Mouse (Mus musculus): ENCODE results near the gene 1700030K09Rik.

The 1700030K09Rik gene

DNA sequence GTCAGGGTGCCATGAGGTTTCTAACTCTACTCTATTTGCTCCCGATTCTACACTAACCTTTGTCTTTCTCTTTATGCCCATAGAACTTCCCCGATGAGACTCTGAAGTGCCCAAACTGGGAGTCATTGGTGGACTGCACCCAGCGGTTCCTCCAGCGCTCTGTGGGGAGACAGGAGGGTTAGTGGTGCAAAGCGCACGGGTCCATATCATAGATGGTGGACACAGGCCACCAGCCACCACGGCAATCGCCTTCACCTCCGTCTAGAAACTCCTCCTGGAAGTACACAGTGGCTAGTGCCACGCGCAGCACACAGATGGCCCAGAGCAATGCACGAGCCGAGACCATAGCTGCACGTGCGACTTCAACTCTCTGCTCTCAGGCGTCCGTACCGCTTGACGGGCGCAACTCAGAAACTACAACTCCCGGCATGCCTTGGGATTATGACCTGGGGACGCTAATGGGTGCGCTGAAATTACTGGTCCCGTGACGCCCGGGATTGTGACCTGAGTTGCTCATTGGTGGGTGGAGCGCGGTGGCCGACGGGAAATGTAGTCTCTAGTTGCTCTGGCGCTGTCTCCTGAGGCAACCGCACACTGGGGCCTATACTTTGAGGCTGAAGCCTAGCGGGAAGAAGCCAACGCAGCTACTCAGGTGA lies at the start of gene 1700030K09Rik, which contains the start of gene Calr3:
Gene 1700030K09Rik (plus strand): TSS at position 543 of the 656 bp plus-strand sequence.
Gene Calr3 (minus strand): TSS at position 533 of the 656 bp plus-strand sequence.
- in situ Hi-C loops (cut with MboI), result no loop called here

DNA sequence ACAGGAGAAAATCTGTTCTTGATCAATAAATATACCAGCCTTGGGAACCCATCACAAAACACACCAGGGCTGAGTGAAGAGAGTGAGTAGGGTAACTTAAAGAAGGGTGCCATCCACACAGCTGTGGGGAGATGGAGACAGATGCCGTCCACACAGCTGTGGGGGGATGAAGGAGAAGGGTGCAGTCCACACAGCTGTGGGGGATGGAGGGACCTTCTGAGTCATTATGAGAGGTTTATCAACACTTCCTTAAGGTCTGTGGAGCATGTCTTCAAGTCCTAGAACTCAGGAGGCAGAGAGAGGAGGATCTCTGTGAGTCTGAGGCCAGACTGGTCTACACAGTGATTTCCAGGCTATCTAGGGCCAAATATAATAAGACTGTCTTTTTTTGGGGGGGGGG lies 42.3 kb upstream of the 1700030K09Rik start:
- in situ Hi-C loops (cut with MboI), result no loop called here

- in situ Hi-C loops (cut with MboI), result no loop called here
Observed at GRCm38 (mm10) chr8:72402981-72403380, 40.7 kb upstream of the 1700030K09Rik start.

DNA sequence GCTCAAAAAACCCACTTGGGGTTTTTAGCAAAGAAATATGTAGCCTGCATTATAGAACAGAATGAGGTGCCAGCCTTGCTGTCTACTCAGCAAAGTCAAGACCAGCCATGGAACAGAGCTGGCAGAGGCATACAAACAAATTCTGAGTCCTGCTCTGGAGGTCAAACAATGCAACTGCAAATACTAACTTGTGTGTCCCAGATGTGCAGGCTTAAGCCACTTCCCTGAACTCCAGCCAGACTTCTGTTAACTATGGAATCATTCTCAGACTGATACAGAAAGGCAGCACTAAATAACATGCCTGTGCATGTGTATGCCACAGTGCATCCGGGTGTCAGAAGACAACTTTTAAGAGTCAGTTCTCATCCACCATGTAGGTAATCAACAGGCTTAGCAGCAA lies 35.8 kb upstream of the 1700030K09Rik start:
- in situ Hi-C loops (cut with MboI), result no loop called here

GRCm38 (mm10) chr8:72409443-72409842 lies 34.2 kb upstream of the 1700030K09Rik start:
- in situ Hi-C loops (cut with MboI), result no loop called here

DNA sequence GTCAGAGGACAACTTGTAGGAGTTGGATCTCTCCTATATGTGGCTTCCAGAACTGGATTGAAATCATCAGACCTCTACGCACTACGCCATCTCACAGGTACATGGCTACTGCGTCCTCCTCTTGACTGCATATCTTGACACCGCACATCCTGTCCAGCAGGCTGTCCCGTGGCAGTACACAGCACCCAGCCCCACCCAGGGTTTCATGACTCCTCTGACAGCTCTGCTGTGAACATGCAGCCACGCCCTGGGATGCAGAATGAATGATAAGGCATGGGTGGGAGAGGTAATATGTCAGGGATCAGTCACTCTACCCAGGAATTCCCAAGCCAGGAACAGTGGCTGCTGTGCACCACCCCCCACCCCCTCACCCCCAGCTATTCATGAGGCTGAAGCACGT lies 29.8 kb upstream of the 1700030K09Rik start:
- in situ Hi-C loops (cut with MboI), result no loop called here

GRCm38 (mm10) chr8:72415252-72415651 lies 28.4 kb upstream of the 1700030K09Rik start:
- in situ Hi-C loops (cut with MboI), result no loop called here

DNA sequence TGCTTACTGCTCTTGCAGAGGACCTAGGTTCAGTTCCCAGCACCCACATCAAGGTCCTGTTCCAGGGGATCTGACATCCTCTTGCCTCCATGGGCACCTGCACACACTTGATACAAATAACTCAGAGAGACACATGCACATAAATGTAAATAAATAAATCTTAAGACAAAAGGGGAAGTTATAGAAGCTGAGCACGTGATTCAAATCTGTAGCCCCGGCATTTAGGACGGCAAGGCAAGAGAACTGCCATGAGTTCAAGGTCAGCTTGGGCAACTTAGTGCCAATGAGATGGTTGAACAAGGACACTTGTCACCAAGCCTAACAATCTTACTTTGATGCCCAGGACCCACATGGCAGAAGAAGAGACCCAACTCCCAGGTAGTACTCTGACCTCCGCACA lies 25.6 kb upstream of the 1700030K09Rik start:
- in situ Hi-C loops (cut with MboI), result no loop called here

DNA sequence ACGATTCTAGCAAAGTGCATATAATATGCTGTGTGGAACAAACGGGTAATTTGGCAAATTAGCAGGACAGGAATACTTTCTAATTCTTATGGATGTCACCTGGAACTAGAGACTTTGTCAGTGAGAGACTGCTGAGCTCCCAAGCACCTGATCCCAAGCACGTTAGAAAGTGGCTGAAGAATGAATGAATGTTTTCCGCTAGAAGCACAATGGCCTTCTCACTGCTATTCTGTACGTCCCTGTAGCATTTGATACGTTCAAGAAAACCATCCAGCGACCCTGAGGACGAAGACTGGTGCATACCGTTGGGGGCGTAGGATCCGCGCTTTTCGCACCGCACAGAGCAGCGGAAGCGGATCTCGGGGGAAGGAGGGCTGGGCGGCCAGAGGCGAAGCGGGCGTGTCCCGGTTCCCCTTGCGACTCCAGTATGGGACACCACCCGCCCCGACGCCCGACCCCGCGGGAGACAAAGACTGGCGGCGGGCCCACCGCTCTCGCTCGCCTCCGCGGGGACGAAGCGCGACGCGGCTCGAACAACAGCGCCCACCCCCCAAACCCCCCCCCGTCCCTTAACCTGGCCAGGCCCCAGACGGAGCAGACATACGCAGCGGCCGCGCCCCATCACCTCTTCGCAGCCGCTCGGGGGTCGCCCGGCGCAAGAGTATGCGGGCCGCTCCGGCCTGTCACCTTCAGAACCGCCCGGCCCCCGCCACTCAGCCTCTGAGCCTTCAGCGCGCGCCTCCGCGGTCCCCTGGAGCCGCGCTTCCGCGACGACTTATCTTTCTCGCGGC lies 22.9 kb upstream of the 1700030K09Rik start:
- in situ Hi-C loops (cut with MboI), result no loop called here

DNA sequence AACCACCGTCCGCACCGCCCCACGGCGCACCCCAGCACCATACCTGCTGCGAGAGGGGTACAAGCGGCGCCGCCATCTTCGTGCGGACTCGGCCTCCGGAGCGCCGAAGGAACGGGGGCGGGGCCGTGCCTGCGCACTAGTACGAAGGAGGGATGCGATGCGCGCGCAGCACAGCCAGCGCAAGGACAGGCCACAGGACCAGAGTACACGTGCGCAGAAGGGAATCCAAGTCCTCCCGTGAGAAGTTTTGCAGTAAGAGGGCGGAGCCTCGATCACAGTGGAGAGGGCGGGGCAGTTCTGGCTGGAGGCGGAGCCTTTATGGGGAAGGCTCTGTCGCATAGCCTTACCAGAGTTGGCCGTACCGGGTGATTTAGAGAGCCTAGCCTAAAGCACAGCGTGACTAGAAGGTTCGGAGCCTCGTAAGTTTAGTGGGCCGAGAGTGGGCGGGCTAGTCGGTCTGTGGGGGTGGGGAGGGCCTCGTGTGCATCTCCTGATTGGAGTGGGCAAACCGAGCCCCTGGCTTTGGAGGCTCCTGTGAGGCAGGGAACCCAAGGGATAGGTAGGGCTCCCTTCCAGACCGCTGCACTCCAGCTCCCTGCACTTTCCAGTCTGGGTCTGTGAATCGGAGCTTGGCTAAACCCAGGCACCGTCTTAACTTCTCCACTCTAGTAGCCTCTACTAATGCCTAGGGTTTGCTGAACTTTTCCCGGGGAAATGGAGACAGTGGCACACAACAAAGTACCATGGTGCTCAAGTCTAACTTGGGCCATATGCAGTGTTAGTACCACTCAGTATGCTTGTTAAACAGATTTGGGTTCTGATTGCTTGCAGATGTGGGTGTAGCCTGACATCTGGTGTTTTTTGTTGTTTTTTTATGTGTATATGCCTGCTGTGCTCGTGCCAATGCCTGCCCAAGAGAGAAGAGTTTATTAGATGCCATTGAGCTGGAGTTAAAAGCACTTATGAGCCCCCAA lies 22.0 kb upstream of the 1700030K09Rik start, which contains the start of gene Eps15l1:
Gene Eps15l1 (minus strand): TSS at position 99 of the 974 bp plus-strand sequence.
- in situ Hi-C loops (cut with MboI), result no loop called here

DNA sequence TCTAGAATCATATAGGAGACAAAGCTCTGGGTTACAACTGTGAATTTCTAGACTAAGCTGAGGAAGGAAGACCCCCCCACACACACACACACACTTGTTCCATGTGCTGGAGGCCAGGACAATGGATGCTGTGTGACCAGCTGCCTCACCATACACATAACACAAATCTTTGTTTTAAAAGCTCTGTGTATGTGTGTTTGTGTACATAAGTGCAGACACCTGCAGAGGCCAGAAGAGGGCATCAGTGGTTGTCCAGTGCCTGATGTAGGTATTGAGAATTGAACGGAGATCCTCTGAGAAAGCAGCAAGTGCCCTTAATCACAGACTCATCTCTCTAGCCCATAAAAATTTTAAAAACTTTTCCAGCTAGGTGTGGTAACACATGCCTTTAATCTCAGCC lies 20.8 kb upstream of the 1700030K09Rik start:
- in situ Hi-C loops (cut with MboI), result no loop called here

- in situ Hi-C loops (cut with MboI), result no loop called here
Observed at GRCm38 (mm10) chr8:72429676-72430075, 14.0 kb upstream of the 1700030K09Rik start.

DNA sequence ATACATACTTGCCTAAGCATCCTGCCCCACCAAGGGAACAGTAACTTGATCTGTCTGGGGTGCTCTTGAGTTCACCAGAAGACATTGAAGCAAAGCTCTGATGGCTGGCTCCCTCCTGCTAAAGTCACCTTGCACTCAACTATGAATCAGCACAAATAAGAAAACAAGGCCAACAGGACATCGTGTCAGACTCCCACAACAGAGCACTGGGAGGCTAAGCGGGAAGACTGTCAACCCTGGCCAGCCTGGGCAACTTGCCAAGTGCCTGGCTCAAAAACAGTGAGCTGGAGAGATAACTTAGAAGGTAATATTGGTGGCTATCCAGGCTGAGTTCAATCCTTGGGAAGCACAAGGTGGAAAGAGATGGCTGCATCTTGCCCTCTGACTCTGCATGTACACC lies 8.7 kb upstream of the 1700030K09Rik start:
- in situ Hi-C loops (cut with MboI), result no loop called here

DNA sequence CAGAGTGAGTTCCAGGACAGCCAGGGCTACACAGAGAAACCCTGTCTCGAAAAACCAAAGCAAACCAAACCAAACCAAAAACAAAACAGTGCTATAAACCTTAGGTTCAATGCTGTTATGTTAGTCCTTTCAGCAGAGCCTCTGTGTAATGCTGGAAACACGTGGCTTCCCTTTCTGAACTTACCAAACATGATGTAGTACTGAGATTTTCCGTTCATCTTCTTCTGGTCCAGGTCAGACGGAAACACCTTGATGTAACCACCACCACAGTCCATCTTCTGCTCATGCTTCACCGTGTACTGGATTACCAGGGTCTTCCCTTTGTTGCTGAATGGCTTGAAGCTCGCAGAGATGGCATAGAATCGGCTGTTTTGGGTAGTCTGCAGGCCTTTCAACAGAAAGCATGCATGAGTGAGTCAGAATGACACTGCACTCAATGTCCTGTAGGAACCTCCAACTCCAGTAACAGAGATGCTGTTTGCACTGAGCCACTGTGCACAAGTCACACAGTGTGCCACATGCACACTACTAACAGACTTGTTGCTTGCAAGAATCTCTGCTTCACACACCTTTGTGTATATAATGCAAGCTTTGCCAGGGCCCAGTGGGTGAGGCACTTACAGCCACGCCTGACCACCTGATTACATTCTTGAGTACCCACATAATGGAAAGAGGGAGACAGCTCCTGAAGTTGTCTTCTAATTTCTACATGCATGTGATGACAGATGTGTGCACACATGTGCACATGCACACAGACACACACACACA lies 5.2 kb upstream of the 1700030K09Rik start:
- in situ Hi-C loops (cut with MboI), result no loop called here

GRCm38 (mm10) chr8:72443994-72444350 lies 292 bp downstream of the 1700030K09Rik start:
- in situ Hi-C loops (cut with MboI), result no loop called here

GRCm38 (mm10) chr8:72445071-72445470 lies 1.4 kb downstream of the 1700030K09Rik start:
- in situ Hi-C loops (cut with MboI), result no loop called here

DNA sequence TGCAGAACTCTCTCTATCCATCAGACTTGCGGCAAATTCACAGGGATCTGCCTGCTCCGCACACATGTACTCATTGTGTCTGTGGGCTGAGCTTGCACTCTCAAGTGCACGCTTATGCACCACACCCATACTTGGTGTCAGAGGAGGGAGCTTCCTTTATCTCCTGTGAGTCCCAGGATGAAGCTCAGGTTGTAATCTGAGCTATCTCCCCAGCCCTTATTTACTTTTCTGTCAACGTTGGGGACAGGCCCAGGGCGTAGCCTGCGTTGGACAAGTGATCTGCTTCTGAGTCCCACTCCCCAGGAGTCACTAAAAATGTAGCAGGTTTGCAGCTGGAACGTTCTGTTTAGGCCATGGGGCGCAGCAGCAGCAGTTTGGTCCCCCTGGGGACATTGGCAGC lies 7.8 kb downstream of the 1700030K09Rik start:
- in situ Hi-C loops (cut with MboI), result no loop called here

DNA sequence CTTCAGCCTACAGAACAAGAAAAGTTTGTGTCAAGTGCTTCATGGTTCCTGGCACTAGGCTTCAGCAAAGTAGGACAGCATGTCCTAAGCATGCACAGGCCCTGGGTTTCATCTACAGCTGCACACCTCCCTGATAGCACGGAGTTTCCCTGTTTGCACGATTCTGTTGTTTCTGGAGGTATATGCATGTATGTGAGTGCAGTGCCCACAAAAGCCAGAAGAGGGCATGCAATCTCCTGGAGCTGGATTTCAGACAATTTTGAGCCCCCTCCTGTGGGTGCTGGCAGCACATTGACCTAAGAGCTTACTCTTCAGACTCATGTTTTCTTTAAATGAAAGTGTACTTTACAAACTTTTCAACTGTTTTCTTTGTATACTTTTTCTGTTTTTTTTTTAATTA lies 10.2 kb downstream of the 1700030K09Rik start:
- in situ Hi-C loops (cut with MboI), result no loop called here

- in situ Hi-C loops (cut with MboI), result no loop called here
Observed at GRCm38 (mm10) chr8:72455317-72455716, 11.6 kb downstream of the 1700030K09Rik start.

DNA sequence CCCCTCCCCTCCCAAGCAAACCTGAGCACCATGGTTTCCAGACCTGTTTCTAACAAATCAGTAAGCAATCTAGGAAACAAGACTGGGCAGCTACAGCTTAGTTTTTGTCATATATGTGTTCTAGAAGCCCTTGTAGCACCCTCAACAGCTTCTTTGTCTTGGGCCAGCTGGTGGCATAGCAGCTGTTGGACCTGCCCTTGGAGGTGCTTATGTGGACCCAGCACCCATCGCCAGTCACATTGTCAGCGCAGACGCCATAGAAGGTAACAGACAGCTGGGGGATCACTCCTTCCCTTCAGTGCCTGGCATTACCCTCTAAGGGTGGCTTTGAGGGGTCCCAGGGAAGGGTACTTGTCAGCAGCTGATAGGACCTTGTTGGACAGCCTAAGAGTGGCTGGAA lies 14.1 kb downstream of the 1700030K09Rik start:
- in situ Hi-C loops (cut with MboI), result no loop called here

DNA sequence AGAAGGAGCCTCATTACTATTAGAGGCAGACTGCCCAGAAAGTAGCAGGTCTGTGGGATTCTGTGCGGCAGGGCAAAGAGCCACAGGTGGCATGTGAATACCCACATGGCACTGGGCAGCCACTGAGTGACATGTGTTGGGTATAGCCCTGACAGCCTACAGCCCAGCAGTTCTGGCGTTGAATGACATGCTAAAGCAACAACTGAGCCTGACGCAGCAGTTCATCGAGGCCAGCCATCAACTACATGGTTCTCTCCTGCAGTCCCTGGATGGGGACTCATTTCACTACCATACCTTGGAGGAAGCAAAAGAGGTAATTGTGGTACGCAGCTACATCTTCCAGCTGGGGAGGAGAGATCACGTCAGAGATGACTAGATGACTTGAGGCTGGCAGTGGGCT lies 14.8 kb downstream of the 1700030K09Rik start:
- in situ Hi-C loops (cut with MboI), result no loop called here

Measured in mature B cell (primary cell).